Mouse (Mus musculus) T-cell, adult 2 months (primary cell): Measurements from ENCODE around the gene Exo5.

Source experiments
- DNase-seq: peaks from one replicate; pipeline ENCODE4 v3.0.0; 2022; ENCODE audit warnings: low spot score

The Exo5 gene

DNA sequence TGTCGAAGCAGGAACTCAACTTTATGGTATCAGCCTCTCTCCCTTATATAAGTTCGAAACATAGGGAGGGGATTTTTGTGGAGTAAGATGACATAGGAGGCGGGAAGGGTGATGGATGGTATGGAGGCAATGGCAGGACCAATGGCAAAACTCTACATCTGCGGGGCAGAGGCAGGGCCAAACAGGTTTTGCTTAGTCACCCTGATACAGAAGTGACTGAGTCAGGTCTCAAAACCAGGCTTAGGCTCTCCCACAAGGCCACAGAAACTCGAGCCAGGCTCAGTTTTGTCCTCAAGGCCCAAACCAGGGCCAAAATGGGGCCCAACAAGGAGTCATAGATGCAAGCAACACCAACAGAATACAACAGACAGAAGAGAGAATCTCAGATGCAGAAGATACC is 19.2 kb downstream of the Exo5 start:
- DNase-seq: no peak

DNA sequence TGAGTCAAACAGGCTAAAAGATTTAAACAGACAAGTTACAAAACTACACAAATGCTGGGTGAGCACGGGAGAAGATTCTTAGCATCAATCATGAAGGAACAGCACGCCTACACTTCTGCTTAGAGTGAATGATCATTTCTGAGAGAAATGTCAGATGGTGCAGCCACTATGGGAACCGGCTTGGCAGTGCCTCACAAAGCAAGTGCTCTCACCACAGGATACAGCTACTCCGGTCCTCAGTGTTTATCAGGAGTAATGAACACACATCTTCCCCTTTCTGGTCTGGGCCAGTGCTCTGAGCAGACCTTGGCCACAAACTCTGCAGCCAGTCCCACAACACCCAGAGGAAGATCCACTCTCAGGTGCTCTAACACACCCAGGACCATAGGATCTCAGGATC is 20.3 kb downstream of the Exo5 start:
- DNase-seq: no peak

DNA sequence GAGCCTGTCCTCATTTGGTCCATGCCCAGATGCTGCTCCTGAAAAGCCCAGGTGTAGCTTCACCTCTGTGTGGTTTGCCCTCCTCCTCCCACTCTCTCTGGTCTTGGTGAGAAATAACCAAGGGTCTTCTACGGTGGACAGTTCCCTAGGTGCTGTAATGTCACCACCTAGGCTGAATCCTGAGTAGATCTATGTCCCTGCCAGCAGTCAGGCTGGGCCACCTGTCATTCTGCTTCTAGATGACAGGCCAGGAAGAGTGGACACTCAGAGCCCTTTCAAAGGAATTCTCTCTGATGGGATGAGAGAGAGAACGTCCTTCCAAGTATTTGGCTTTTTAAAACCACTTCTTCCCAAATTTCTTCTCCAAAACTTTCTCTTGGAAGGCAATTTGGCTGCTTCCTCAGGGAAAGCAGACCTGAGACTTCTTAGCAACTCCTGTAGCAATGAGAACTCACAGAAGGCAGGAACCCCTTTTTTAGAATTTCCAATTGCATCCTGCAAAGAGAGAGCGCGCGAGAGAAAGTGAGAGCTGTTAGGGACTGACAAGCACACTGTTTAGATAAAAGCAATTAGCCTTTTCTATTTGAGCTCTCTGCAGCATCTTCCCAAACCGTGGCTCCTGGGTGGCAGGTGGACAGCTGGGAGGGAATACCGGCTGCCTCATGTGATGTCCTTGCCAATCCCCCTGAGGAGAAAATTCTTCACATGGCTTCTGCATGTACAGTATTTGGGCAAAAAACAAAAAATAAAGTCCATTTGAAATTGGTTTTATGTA is 28.8 kb downstream of the Exo5 start:
- DNase-seq: no peak

DNA sequence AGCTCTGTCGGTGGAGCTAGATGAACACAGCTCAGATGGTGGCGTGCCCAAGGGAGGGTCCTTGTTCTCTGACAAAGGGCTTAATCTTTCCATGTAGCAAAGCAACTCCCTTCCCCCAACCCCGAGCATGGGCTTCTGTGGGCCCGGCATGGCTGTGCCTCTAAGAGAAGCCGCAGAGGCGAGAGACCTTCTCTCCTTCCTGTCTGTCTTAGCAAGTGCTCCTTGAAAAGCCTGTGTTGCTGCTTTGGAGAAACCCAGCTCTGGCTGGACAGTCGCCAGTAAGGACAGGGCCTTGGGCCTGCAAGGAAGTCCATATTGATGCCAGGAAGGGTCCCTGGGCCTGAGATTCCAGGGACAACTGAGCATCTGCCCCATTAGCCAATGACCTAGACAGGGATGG is 29.6 kb downstream of the Exo5 start:
- no peak for DNase-seq

DNA sequence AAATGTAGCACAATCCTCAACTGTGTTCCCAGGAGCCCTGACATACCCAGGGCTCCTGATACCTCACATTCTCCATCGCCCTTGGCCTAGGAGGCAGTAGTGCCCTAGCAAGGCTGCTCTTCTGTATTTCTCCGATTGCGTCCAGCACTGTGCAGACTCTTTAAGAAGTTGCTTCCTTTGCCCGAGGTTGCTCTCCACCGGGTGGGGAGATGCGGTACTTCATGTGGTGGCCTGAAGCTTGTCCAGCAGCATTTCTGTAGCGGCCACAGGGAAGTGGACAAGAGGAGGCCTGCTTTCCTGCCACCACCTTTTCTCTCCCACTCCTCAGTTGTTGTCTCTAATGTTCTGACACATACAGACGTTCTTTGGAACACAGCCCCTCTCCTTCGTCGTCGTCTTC is 30.2 kb downstream of the Exo5 start:
- no peak for DNase-seq

DNA sequence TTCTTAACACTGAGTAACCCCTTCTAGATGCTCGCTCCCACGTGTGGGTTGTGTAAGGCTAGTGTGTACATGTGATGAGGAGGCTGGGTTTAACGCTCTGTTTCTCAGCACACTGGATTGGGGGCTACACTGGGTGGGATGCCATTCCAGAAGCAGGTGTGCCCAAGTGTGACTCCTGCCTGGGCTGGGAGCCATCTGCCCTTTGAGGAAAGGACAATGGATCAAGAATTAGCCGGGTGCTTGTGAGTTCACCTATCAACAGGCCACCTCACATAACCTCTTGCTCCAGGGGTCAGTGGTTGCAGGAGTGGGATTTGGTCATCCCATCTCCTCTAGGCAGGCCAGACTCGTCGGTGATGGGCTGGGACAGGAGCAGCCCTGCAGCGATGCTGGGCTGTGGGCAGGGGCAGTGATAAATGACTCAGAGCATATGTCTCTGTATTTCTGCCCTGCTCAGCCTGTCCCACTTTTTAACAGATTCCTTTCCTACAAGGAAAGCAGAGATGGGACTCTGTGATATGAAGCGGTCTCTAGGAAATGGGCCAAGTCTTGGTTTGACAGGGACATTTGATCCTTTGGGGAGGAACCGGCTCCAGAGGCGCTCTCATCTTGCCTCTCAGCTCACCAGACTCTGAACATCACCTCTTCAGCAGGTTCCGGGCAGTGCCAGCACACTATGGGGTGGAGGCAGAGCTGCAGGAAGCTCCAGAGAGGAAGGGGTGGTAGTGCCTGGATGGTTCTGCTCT is 31.0 kb downstream of the Exo5 start:
- DNase-seq: no peak

DNA sequence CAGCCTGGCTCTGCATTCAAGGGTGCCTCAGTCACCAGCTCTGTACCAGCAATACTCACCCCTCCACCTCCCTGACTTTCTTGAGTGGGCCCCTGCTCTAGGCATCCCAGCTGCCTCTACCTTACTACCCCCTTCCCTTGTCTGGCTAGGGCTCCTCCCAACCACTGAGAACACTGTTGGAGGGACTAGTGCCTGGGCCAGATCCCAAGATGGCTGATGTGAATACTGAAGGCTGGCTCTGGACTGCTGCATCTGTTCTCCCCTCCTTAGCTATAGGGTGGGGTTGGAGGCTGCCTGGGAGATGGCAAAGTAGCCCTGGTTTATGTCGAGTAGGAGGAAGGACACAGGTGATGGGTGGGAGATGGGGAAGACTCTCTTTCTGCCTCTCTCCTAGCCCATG is 32.3 kb downstream of the Exo5 start:
- DNase-seq: no peak

DNA sequence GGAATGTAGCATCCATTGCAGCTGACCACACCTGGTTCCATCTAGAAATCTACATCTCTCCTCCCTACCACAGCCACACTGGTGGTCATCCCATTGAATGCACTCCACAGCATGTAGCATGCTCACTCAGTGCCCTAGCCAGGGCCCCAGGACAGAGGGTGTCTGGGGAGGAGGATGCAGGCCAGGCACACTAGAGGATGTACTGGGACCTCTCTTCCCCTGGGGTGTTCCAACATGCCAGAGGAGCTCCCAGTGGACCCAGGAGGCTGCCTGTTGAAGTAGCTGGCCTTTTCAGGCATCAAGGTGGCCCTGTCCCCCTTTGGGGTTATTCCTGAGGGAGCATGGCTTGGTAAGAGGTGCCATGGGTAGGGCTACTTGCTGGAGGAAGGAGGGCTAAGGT is 32.9 kb downstream of the Exo5 start:
- DNase-seq: no peak

DNA sequence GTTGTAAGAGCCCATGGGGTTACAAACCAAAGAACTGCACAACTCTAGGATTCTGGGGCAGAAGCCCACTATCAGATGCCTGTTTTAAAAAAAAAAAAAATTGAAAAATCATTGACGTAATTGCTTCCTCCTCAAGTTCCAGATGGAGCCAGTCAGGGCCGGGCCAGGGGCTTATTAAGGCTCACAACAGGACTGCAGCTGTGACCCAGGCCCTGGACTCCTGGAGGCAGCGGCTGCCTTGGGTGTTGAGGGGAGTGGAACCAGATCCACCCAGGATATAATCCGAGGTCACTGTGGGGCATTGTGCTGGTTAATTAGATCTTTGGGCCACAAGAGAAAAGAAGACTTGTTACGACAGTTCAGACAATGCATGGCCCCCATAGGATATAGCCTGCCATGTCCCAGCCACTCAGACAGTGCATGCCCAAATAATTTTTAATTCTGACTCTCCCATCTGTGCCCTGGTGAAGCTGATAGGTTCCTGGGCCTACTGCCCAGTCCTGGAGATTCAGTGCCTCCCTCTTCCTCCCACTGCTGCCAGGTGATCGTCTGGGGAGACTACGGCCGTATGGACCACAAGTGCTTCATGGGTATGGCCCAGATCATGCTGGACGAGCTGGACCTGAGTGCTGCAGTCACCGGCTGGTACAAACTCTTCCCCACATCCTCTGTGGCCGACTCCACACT is 33.9 kb downstream of the Exo5 start:
- DNase-seq: no peak

DNA sequence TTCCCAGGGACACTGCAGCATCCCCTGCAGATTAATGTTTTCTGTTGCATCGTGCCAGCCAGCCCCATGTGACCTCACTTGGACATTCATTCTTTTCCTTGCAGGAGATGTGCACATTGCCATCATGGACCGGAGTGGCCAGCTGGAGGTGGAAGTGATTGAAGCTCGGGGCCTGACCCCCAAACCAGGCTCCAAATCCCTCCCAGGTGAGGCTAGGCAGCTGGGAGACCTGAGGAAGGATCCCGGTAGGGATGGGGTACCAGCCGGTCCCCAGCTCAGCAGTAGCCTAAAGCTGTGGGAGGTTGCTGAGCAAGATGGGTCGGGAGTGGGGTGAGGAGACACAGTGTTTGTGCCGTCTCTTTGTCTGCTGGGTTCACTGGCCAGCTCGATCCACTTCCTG is 35.9 kb downstream of the Exo5 start:
- no peak for DNase-seq

DNA sequence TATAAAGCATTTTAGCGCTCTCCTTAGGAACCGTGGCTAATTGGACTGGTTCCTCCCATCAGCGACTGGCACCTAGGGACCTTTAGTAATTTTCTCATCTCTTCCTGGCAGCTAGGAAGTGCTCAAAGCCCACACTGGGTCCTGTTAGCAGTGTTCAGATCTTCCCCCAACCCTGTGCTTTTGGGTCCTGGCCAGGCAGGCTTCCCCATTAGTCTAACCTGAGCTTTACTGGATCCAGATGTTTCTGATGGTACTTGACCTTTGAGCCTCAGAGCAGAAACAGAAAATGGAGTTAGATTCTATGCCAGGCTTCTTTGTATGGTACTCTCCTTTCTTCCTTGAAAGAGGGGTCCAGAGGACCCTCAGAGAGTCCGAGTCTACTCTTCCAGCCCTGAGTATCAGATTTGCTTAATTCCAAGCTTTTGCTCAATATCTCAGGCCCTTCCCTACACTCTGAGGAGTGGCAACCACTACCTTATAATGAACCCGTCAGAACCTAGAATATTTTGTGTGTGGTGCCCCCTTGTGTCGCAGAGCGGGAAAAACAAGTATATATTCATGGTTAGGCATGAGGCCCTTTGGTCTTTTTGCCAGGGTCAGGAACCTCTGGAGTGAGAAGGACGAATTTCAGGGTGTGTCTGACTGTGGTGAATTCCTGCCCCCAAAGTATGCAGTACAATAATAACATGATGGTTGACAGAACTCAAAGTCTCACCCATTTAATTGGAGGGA is 37.3 kb downstream of the Exo5 start:
- DNase-seq: peak; percentile 36

DNA sequence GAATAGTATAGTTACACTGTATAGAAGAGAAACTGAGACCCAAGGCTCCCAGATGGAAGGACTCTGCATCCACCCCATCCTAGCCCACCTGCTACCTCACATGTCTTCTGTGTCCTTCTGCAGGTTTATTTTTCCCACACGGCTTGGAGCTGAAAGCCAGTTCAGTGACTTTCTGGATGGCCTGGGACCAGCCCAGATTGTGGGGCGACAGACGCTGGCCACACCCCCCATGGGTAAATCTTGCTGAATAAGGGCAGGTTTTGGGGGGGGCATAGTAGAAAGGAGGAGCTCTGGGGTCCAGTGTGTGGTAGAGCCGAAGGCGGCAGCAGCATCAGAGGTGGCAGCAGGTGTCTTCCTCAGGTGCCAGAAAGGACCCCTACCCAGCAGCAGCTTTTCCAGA is 38.0 kb downstream of the Exo5 start:
- DNase-seq: no peak

DNA sequence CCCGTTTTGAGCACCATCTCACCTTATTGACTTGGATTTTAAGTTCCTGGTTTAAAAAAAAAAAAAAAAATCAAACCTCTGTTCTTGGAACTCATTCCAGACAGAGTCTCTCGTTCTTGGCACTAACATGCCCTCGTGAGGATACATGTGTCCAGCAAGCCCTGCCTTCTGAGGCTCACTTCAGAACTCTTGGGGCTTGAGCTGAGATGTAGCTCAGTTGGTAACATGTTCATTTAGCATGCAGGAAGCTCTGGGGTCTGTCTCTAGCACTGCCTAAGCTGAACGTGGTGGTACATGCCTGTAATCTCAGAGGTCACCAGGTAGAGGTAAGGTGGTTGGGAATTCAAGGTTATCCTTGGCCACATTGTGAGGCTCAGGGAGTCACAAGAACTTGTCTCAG is 38.7 kb downstream of the Exo5 start:
- no peak for DNase-seq

DNA sequence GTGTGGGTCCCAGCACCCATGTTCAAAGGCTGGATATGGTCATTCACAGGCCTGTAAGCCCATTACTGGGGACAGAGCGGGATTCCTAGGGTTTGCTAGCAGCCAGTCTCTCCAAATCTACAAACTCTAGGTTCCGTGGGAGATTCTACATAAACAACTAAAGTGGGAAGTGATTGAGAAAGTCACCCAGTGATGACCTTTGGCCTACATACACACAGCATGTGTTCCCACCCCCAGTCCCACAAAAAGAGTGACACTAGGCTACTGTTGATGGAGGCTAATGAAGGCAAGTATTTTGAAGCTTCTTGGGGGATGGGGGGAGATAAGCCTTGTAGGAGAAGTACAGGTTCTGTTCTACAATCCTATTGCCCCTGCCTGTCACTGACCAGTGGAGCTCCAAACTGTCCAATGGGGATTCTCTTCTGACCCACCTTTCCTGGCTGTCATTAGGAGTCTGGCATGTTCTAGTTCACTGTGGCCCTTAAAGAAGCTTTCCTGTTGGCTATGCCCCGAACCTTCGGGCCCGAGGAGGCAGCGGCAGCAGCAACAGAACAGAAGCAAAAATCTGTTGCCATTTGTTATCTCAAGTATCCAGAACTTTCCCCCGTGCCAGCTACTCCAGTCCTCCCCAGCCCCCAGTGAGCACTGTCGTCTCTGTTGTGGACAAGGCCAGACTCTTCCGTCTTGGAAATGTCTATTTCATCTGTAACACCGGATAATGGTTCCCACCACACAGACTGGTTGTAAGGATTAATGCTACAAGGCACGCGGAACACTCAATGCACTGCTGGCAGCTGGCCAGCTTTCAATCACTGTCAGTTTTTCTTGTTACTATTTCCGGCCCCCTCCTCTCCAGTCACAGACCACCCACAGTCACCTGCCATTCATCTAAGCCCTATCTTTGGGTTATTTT is 39.4 kb downstream of the Exo5 start:
- DNase-seq: no peak

DNA sequence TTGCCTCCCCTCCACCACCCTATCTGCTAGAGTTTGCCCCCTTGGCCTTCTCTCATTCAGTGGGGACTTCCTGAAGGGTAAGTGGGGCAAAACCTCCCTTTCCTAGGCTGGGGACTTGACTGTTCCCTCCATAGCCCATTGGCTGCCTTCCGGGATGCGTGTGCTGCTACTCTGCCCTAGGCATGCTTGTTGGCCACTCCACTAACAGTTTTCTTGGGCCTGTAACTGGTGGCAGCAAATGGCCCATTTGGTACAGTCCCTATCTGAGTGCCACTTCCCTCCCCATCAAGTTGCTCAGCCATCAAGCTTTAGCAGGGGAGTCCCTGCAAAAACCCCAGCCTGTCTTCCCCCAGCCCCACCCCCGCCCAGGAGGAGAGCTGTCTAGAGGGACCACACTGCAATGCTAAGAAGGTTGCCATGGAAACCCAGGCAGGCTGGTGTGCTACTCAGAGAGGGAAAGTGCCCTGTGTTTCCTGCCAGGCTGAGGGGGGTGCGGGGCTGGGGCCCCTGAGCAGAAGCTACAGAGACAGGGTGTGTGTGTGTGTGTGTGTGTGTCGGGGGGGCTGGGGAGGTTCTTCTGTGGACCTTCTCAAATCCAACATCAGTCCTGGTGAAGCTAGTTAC is 42.7 kb downstream of the Exo5 start:
- DNase-seq: peak; percentile 35

DNA sequence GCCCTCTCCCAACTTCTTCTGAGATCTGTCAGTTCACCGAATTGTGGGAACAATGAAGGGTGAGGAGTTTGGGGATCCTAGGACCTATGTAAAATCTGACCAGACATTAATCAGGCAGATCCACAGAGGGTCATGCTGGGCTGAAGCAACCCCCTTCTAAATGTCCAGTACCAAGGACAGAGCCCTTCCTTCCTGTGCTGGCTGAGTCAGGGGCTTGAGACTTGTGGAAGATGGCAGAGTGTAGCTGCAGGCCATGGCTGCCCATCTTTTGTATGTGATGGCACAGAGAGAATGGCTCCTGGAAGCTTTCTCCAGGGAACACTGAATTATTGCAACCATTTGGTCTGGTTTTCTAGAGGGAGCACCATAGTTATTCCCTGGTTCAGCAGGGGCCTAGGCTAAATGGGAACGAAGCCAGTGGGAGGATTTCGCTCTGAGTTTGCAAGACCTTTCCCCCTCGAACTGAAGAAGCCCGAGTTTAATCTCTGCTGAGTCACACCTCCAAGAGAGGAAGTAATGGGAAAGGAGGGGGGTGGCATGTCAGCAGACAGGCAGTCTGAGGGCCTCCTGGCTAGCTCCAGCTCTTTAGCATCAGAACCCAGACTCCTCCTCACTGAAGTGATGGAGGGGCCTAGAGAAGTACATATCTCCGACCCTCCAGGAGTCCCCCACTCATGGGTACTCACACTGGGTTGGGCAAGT is 43.9 kb downstream of the Exo5 start:
- DNase-seq: no peak

DNA sequence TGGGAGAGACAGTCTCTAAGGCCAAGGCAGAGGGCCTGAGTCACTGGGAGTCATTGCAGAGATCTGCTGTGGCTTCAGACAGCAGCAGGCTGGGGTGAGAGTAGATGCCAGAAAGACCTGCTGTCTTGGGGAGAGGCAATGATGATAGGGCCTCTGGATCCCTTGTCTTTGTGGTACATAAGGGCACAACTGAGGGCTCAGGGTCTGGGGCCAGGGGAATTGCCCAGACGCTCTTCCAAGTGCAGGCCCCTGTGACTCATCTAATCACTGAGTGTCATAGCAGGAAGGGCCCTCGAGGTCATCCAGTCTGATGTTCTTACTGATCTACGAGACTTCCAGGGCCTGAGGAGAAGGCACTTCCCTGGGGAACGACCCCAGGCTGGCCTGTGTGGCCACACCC is 45.4 kb downstream of the Exo5 start:
- no peak for DNase-seq

DNA sequence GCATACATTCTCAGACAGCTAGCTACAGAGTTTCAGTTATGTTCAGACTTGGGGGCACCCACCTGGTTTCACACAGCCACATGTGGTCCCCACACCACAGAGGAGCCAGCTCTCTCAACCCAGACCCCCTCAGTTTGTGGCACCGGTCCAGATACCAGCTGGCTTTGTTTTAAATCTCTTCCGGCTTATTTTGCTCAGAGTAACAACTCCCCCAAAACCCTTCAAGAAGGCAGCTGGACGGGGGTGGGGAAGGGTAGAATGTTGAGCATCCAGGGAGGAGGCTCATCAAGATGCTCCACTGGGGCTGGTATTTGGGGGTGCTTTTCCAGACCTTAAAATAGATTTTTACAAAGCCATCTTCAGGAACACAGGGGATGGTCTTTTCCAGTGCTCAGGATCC is 46.1 kb downstream of the Exo5 start:
- DNase-seq: no peak

DNA sequence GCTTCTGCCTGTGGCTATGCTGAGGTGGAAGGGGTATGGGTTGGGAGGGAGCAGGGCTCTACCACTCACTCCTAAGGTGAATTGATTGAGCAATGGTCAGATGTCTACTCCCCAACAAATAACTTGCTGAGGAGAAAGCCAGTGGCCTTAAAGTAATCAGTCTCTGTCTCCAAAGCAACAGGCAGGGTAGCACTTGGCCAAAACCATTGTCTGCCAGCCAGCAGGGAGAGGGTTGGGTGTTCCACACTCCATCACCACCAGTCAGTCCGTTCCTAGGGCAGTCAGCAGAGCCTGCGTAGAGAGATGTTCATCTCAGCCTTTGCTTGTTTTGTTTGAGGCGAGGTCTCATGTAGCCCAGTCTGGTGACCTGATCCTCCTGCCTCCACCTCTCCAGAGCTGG is 48.9 kb downstream of the Exo5 start:
- no peak for DNase-seq
